Comparison of ENCODE assay signal across 18 mouse cellular contexts in genomic region chr19:48651617-48652016, GRCm38 (mm10).
DNase-seq lines count a peak whose midpoint lies in the region; ATAC-seq and TF ChIP-seq lines count a peak whose summit lies in the region.
"Had no signal": no experiment of that assay in that cellular context is flagged by ENCODE, and none has a peak within 500 bp of the region (broad histone marks: within the 10 kb centered on the region; RNA-seq: fewer than 3 reads in every experiment).

No protein-coding gene starts in this region.

- no peak overlapping the region for H3K9ac ChIP-seq in heart, embryonic 16.5 days (ENCODE audit: low read length)
- H3K9ac ChIP-seq: forebrain, postnatal 0 days; limb, embryonic 13.5 days; lung, embryonic 15.5 days; neural tube, embryonic 12.5 days had no signal

- H3K4me3 ChIP-seq in heart, embryonic 16.5 days (ENCODE audit: low read length) = no peak overlapping the region
- H3K4me3 ChIP-seq in layer of hippocampus, adult 2 months = no peak overlapping the region
- H3K4me3 ChIP-seq: heart, adult 2 months; limb, embryonic 13.5 days; lung, embryonic 15.5 days; midbrain, embryonic 10.5 days; neural tube, embryonic 12.5 days had no signal

- WGBS in heart, embryonic 16.5 days = 35% methylated on average over 6 of the region's 6 CpGs

- H3K36me3 ChIP-seq in heart, embryonic 16.5 days (ENCODE audit: control insufficient read depth, insufficient read depth) = no peaks in the 10 kb centered on the region
- H3K36me3 ChIP-seq: limb, embryonic 13.5 days; lung, embryonic 15.5 days; midbrain, embryonic 10.5 days; neural tube, embryonic 12.5 days had no signal

- peak overlapping the region; percentile 15 for H3K27ac ChIP-seq in heart, embryonic 16.5 days (ENCODE audit: low read length)
- H3K27ac ChIP-seq in layer of hippocampus, adult 2 months = no peak overlapping the region
- H3K27ac ChIP-seq: heart, adult 2 months; limb, embryonic 13.5 days; lung, embryonic 15.5 days; midbrain, embryonic 10.5 days; neural tube, embryonic 12.5 days had no signal

- peak; percentile 42 for DNase-seq in left cerebral cortex, adult 11 months (ENCODE audit: low spot score)
- DNase-seq in left cerebral cortex, postnatal 10 days (ENCODE audit: extremely low spot score in 1 of 2, low spot score in 2 of 2) = no peak
- peak; percentile 40 to 71 for DNase-seq in frontal cortex, adult 2 months (ENCODE audit: extremely low spot score in 1 of 2, low spot score in 1 of 2)
- DNase-seq in right cerebral cortex, adult 2 months (ENCODE audit: low spot score in 2 of 2) = peak; percentile 44 to 56
- DNase-seq in adrenal gland, adult 18-20 months (ENCODE audit: low spot score in 2 of 2) = no peak
- no peak for DNase-seq in kidney, adult 8-10 months
- DNase-seq in layer of hippocampus, adult 2 months (ENCODE audit: low spot score in 2 of 2) = no peak
- DNase-seq: adrenal gland, postnatal 14 days; cerebellum, adult 18-20 months; forebrain, postnatal 0 days; retina, postnatal 1 day had no signal

- intact Hi-C loops in left cerebral cortex, postnatal 10 days (cut with DNase I) = no loop called here

- H3K4me1 ChIP-seq in heart, embryonic 16.5 days (ENCODE audit: control insufficient read depth, insufficient read depth, low read length) = peaks cover 3% of the 10 kb centered on the region; the same call in 1 of the 2 replicates
- H3K4me1 ChIP-seq: limb, embryonic 13.5 days; neural tube, embryonic 12.5 days had no signal

- H3K9me3 ChIP-seq in heart, embryonic 16.5 days (replicated peaks; ENCODE audit: control insufficient read depth, low read length) = no peaks in the 10 kb centered on the region
- H3K9me3 ChIP-seq: limb, embryonic 13.5 days; lung, embryonic 15.5 days; midbrain, embryonic 10.5 days; neural tube, embryonic 12.5 days had no signal

- H3K27me3 ChIP-seq in heart, embryonic 16.5 days (ENCODE audit: control insufficient read depth, insufficient read depth, low read length) = no peaks in the 10 kb centered on the region; the same call in 1 of the 2 replicates
- H3K27me3 ChIP-seq: limb, embryonic 13.5 days; lung, embryonic 15.5 days; neural tube, embryonic 12.5 days had no signal

- no peak for TF ChIP-seq CTCF in layer of hippocampus, adult 2 months (conservative IDR thresholded peaks at IDR 0.05)

- peak overlapping the region; percentile 10; the same call in 1 of the 2 replicates for H3K4me2 ChIP-seq in heart, embryonic 16.5 days (ENCODE audit: low read depth, low read length)
- H3K4me2 ChIP-seq: limb, embryonic 13.5 days; lung, embryonic 15.5 days; neural tube, embryonic 12.5 days had no signal

- ATAC-seq in heart, embryonic 16.5 days (replicated peaks; ENCODE audit: extremely low read depth, insufficient read depth, low FRiP score) = peak; percentile 93
- ATAC-seq: forebrain, postnatal 0 days; intestine, postnatal 0 days had no signal

Comparison
In these comparisons a context has a peak if more than half of its experiments do, and no peak if none do; other contexts are left out.
1. DNase-seq: peak in left cerebral cortex, adult 11 months (single experiment), frontal cortex, adult 2 months (2 of 2) and right cerebral cortex, adult 2 months (2 of 2); none in left cerebral cortex, postnatal 10 days (0 of 2), adrenal gland, adult 18-20 months (0 of 2), kidney, adult 8-10 months (0 of 2) and layer of hippocampus, adult 2 months (0 of 2).